Mouse (Mus musculus) kidney, adult 10 weeks (tissue): ENCODE data around the gene Manba. TPM values are rescaled to one million over a fixed set of nuclear protein-coding genes. Genes with fewer than 3 reads are reported as not detected.

Experiments used
- polyA plus RNA-seq: library from polyadenylated mRNA; stranded (reverse); fragments of 350-450 nt; fragmentation: Illumina TruSeq; extraction: RNeasy Lipid Tissue Mini Kit (QIAGEN cat#74804); gene quantifications from one replicate; pipeline ENCODE4 v1.2.3, GENCODE M21; 2014; ENCODE audit warnings: low read depth, low replicate concordance

Manba gene
- polyA plus RNA-seq, result 61.9 TPM

DNA sequence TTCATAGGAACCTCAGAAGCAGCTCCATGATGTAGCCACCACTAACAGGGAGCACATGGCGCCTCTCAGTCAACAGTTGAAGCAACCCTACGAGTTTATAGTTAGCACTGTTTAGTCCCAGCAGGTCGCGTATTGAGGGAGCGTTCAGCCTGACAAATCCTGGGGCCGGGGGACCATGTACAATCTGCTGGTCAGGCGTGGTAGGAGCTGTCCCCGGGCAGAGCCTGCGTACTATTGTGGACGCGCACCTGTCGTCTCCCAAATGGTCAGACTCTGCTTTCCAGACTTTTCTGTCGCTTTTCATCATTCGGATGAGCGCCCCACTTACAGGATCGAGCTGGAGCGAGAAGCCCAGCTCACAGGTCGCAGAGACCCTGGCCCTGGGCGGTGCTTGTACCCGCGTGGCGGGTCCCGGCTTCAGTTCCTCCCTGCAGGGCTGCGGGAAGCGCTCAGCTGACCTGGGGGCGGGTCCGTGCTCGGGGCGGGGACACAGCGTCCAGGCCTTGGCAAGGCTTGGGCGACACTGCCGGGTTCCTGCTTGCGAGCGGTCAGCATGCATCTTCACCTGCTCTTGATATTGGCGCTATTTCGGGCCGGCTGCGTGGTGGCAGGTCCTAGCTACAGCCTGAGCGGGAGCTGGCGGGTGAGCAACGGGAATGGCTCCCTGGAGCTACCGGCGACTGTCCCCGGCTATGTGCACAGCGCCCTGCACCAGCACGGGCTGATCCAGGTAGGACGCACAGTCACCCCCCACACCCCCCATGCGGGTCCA lies at the start of gene Manba:
Manba (plus strand) TSS at position 484 of the 772 bp plus-strand sequence.

DNA sequence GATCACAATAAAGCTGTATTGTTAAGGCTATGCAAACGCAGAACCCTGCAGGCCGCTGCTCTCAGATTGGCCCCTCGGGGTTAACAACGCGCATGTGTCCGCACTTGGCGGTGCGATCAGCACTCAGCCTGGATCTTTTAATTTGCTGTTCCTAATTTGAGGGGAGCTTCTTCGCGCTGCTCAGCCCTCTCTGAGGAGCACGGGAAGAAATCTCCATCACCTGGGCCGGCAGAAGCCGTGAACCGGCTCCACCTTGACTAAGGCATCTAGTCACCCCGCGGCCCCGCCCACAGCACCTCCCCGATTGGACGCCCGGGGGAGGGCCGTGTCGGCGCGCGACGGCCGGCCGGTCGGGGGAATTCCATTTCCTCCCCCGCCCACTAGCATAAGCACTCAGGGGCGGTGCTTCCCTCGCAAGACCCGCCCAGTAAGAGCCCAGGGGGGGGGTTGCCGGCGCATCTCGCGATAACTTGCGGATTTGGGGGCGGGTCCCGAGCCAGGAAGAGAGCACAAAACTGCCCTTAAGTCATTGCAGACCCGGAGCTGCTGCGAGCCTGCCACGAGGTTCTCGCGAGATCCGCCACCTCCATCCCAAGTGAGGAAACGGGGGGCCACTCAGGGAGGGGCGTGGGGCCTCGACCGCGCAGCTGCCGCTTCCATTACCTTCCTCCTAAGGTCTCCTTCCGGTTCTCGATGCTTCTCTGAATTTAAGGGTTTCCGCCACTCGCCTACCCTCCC lies 47.5 kb upstream of the Manba start, which contains the start of gene Ube2d3:
Ube2d3 (plus strand) TSS at position 392 of the 738 bp plus-strand sequence.

Other genes starting within 250 kb of the Manba start
- 145 TPM for gene Bdh2, start 204.4 kb upstream of the Manba start, polyA plus RNA-seq
- 0.24 TPM for gene Slc9b2, start 177.9 kb upstream of the Manba start, polyA plus RNA-seq
- 0.61 TPM for gene Slc9b1, start 137.6 kb upstream of the Manba start, polyA plus RNA-seq
- gene Cisd2, start 61.7 kb upstream of the Manba start, polyA plus RNA-seq, result 158 TPM
- gene Ube2d3, start 47.5 kb upstream of the Manba start, polyA plus RNA-seq, result 1,331 TPM
- 10.7 TPM for gene Nfkb1, start 205.9 kb downstream of the Manba start, polyA plus RNA-seq